Mouse (Mus musculus) small intestine, adult 2 months (tissue): ENCODE results near the gene Nol6. TPM values are rescaled to one million over a fixed set of nuclear protein-coding genes. Genes with fewer than 3 reads are reported as not detected.
A peak's percentile ranks its signal among the peaks of the same experiment; 100 is the strongest.

Experiments
- H3K27ac ChIP-seq: fragments of 200-500 bp; 2 replicates; pipeline ENCODE4 v1.5.1; 2012; ENCODE audit warnings: low read depth, low read length, control low read depth, inconsistent platforms; ENCODE audit not compliant: insufficient read depth
- H3K27me3 ChIP-seq: fragments of 200-500 bp; 2 replicates; pipeline ENCODE4 v1.6.1; 2012; ENCODE audit warnings: mild to moderate bottlenecking, moderate library complexity, low read length, inconsistent platforms; ENCODE audit not compliant: control insufficient read depth, insufficient read depth
- H3K36me3 ChIP-seq: fragments of 200-500 bp; 2 replicates; pipeline ENCODE4 v1.6.1; 2012; ENCODE audit warnings: mild to moderate bottlenecking, low read length, control low read depth, inconsistent platforms; ENCODE audit not compliant: control insufficient read depth, insufficient read depth
- H3K4me1 ChIP-seq: fragments of 200-500 bp; 2 replicates; pipeline ENCODE4 v1.6.1; 2012; ENCODE audit warnings: low read length, inconsistent platforms, mixed read lengths; ENCODE audit not compliant: control insufficient read depth, insufficient read depth, insufficient read length
- H3K4me3 ChIP-seq: fragments of 200-500 bp; 2 replicates; pipeline ENCODE4 v1.5.1; 2012; ENCODE audit warnings: low read depth, mild to moderate bottlenecking, control low read depth, inconsistent platforms, low read length, moderate library complexity
- CTCF ChIP-seq: fragments of 200-500 bp; IDR thresholded peaks from 2 replicates; pipeline ENCODE4 v1.5.1; 2012; ENCODE audit warnings: low read depth, mild to moderate bottlenecking, control low read depth, inconsistent platforms, low read length, moderate library complexity, mixed read lengths; ENCODE audit not compliant: insufficient replicate concordance, insufficient read length; ENCODE audit errors: extremely low read depth
- POLR2A ChIP-seq: fragments of 200-500 bp; IDR thresholded peaks from 2 replicates; pipeline ENCODE4 v1.6.1; 2012; ENCODE audit warnings: low read depth, mild to moderate bottlenecking, control low read depth, inconsistent platforms, low read length, moderate library complexity
- WGBS: fragments of 180-500 bp; shearing (Covaris S2); methylation state at CpG from one replicate; pipeline ENCODE4 v1.1.7; 2018; 5-methylcytosine and 5-hydroxymethylcytosine counted together
- polyA plus RNA-seq: library from polyadenylated mRNA; depleted of rRNA; stranded (reverse); fragments of >200 nt; gene quantifications from 2 replicates; pipeline ENCODE4 v1.2.3, GENCODE M21; 2012

The Nol6 gene
- polyA plus RNA-seq, 1 experiment, result 16.6 TPM

DNA sequence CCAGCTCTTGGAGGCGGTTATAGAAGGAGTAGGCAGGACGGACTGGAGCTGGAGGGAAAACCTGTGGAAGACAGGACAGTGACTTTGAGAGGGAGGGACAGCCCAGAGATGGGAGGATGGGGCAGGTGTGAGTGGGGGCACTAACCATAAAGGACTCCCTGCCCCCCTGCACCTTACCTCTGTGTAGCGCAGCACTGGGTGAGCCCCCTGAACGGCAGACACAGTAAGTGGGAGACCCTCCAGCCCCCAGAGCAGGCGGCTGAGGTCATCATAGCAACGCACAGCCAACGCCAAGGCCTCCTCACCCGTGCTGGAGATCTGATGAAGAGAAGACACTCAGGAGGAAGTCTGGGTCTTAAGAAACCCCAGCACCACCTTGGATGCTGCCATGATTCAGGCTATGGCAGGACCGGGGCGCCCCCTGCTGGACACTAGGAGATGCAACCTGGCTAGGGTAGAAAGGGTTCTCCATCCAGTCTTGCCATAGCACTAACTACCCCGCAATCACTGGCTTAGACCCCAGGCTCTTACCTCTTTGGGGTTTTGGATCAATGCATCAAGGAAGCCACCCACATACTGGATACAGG is 5.5 kb downstream of the Nol6 start:
- no peak overlapping the region for H3K27ac ChIP-seq
- H3K4me1 ChIP-seq, result no peaks in the 10 kb centered on the region; the same call in none of the 2 replicates
- TF ChIP-seq POLR2A (no peak), CTCF (peak; percentile 83)
- WGBS, result 70% methylated on average over 11 of the region's 11 CpGs
- H3K27me3 ChIP-seq, result no peaks in the 10 kb centered on the region
- no peak overlapping the region for H3K4me3 ChIP-seq
- peaks cover 62% of the 10 kb centered on the region for H3K36me3 ChIP-seq

DNA sequence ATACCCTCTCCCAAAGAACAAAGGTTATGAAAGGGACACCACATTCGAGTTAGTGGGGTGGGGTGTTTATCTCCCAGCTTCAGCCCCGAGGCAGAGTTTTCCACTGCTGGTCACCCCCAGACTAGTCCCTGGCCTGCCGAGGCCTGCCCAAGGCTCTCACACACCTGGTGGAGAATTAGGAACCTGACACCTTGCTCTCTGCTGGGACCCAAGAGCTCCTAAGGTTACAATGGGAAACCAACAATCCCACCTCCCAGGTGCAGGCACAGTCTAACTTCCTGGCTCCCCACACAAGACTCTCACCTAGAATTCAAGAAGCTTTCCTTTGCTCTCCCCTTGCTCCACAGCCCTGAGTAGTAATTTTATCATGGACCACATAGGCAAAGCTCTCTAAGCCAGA is 7.4 kb downstream of the Nol6 start:
- no peaks in the 10 kb centered on the region; the same call in 1 of the 2 replicates for H3K4me1 ChIP-seq
- TF ChIP-seq CTCF (no peak), POLR2A (no peak)
- peaks cover 63% of the 10 kb centered on the region for H3K36me3 ChIP-seq
- no peak overlapping the region for H3K4me3 ChIP-seq
- H3K27me3 ChIP-seq, result no peaks in the 10 kb centered on the region
- H3K27ac ChIP-seq, result no peak overlapping the region
- WGBS, result 58% methylated on average over 3 of the region's 3 CpGs

DNA sequence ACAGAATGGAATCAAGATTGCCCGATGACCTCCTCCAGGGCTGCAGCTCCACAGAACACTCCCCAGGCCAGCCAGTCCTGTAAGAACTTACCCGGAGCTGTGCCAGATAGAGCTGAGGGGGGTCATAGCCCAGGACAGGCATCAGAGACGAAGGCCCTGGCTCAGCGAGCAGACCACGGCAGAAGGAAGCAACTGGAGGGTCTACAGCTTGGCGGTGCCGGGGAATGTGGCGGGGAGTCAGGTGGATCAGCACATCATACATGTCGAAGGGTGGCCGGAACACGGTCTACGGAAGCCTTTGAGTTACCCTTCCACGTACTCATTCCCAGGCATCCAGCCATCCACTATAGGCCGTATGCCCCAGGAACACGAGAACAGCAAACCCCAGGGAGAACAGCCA is 8.5 kb downstream of the Nol6 start:
- Histone ChIP-seq H3K4me3 (no peak overlapping the region), H3K27ac (no peak overlapping the region), H3K36me3 (peaks cover 55% of the 10 kb centered on the region), H3K4me1 (no peaks in the 10 kb centered on the region), H3K27me3 (no peaks in the 10 kb centered on the region)
- no peak for TF ChIP-seq CTCF
- TF ChIP-seq POLR2A, result no peak
- 95% methylated on average over 15 of the region's 15 CpGs for WGBS

DNA sequence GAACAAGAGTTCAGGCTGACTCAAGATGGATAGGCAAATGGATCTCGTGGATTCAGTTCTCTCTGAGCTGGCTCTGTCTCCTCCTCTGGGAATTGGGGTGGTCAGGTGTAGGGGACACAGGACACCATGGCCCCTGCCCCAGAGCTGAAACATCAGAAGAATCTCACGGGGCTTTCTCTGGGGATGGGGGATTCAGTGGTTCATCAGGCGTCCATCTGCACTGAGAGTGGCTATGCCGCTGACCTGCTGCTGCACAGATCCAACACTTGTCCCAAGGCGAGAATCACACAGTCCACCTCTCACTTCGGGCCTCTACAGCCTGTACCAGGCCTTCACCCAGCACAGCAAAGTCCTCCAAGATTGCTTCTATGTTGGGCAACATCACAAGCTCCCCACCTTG is 9.2 kb downstream of the Nol6 start:
- Histone ChIP-seq H3K36me3 (peaks cover 52% of the 10 kb centered on the region), H3K4me1 (no peaks in the 10 kb centered on the region), H3K4me3 (no peak overlapping the region), H3K27me3 (no peaks in the 10 kb centered on the region), H3K27ac (no peak overlapping the region)
- WGBS, result 88% methylated on average over 6 of the region's 6 CpGs
- TF ChIP-seq POLR2A, result no peak
- no peak for TF ChIP-seq CTCF

DNA sequence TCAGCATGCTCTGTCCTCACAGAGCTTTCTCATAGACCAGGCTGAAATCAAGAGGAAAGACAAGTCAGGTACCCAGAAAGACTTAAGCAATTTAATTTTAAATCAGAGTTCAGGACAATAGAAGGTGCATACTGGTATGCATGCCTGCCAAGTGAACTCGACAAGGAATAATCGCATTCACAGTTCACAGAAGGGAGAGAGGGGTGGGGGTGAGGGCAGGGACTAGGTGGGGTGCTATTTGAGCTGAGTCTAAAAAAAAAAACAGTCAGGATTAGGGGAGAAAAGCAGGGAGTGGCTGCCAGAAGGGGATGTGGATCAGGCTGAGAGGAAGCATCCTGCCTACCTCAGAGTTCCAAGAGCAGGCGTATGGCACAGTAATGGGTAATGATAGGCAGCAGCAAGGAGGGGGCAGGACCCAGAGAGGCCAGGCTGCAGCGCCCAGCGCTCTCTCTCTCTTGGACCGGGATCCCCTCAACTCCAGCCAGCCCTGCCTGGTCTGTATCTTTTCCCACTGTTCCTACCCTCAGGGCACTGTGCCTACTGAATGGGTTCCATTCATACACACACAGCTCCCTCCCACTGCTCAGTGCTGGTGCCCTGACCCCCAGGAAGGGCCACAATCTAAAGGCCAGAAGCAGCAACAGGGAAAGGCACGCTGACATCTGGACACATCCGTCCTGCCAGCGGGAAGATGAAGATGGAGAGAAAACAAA is 9.7 kb downstream of the Nol6 start:
- H3K27ac ChIP-seq, result no peak overlapping the region
- H3K4me3 ChIP-seq, result no peak overlapping the region
- TF ChIP-seq CTCF, result no peak
- no peak for TF ChIP-seq POLR2A
- no peaks in the 10 kb centered on the region for H3K4me1 ChIP-seq
- H3K27me3 ChIP-seq, result no peaks in the 10 kb centered on the region
- WGBS, result 91% methylated on average over 9 of the region's 9 CpGs
- H3K36me3 ChIP-seq, result peaks cover 47% of the 10 kb centered on the region

DNA sequence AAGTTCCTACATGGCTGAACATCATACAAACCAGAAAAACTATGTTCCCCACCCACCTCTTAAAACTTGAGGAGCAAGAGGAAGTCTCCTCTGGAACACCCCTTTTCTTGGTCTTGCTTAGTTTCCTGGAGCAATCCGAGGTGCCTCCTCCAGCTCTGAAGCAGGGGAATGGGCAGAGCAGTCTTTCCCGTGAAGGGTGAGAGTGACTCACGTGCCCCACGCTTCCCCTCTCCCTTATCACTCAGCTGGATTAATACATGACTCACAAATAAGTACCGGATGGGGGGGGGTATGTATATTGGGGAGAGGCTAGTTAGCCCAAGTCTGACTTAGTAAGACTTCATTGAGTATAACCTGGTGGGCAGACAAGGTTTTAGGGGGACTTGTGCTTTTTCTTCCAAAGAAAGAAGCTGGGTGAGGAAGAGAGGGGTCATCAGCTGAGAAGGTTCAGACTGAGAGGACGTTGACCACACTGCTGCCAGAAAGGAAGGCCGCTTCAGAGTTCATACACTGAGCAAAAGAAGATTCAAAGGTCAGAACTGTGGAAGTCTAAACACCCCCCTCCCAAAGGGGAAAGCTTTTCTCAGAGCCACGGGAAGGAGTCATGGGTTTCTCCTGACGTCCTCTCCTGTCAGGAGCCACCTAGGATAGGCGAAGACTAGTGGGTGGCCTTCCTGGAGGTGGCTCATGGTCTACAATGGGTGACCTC is 15.4 kb downstream of the Nol6 start:
- no peaks in the 10 kb centered on the region for H3K4me1 ChIP-seq
- H3K4me3 ChIP-seq, result no peak overlapping the region
- no peak for TF ChIP-seq CTCF
- TF ChIP-seq POLR2A, result no peak
- WGBS, result 43% methylated on average over 10 of the region's 10 CpGs
- no peak overlapping the region for H3K27ac ChIP-seq
- H3K36me3 ChIP-seq, result peaks cover 2% of the 10 kb centered on the region; the same call in 1 of the 2 replicates
- no peaks in the 10 kb centered on the region for H3K27me3 ChIP-seq

DNA sequence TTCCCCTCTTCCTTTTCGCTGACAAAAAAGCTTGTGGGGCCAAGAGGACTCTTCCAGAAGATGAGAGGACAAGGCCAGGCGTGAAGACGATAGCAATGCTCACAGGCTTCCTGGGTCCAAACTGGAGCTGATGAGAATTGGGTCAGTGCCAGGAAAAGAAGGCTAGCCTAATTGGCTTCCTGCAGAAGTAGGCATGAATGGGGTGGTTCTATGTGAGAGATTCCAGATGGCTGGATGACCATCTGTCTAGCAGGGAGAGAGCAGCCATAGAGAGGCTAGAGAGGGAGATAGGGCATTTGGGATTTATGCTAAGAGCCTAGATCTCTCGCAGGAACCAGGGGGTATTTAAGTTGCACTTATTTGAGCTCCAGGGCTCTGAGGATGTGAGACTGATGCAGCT is 16.8 kb downstream of the Nol6 start:
- Histone ChIP-seq H3K4me1 (no peaks in the 10 kb centered on the region), H3K36me3 (no peaks in the 10 kb centered on the region), H3K27me3 (no peaks in the 10 kb centered on the region), H3K27ac (no peak overlapping the region), H3K4me3 (no peak overlapping the region)
- TF ChIP-seq POLR2A (no peak), CTCF (no peak)
- 64% methylated on average over 4 of the region's 4 CpGs for WGBS
